Mouse (Mus musculus) liver, embryonic 13.5 days (tissue): Measurements from ENCODE around the gene Tnfsfm13. TPM values are rescaled to one million over a fixed set of nuclear protein-coding genes. Genes with fewer than 3 reads are reported as not detected.

ENCODE experiments used
- ATAC-seq: fragments of 200-750 bp; cut with Nextera tagmentation; 2 replicates; pipeline ENCODE4 v1.8.0; 2017; ENCODE audit warnings: low read depth, mild to moderate bottlenecking, moderate number of reproducible peaks, moderate library complexity
- DNase-seq: peaks from one replicate; pipeline ENCODE4 v3.0.0; 2022
- H3K27ac ChIP-seq: fragments of 300-500 bp; sonication (generic); 2 replicates; pipeline ENCODE4 v1.5.1; 2015; ENCODE audit warnings: moderate library complexity, mild to moderate bottlenecking, inconsistent platforms
- H3K27me3 ChIP-seq: fragments of 300-500 bp; sonication (generic); 2 replicates; pipeline ENCODE4 v1.6.1; 2015; ENCODE audit warnings: mild to moderate bottlenecking, inconsistent platforms
- H3K36me3 ChIP-seq: fragments of 300-500 bp; sonication (generic); 2 replicates; pipeline ENCODE4 v1.6.1; 2015; ENCODE audit warnings: mild to moderate bottlenecking, inconsistent platforms
- H3K4me1 ChIP-seq: fragments of 300-500 bp; sonication (generic); replicated peaks from 2 replicates; pipeline ENCODE4 v1.6.1; 2015; ENCODE audit warnings: inconsistent platforms
- H3K4me2 ChIP-seq: fragments of 300-500 bp; sonication (generic); 2 replicates; pipeline ENCODE4 v1.6.1; 2015; ENCODE audit warnings: inconsistent platforms, mild to moderate bottlenecking, moderate library complexity
- H3K4me3 ChIP-seq: fragments of 300-500 bp; sonication (generic); replicated peaks from 2 replicates; pipeline ENCODE4 v1.5.1; 2015; ENCODE audit warnings: mild to moderate bottlenecking, inconsistent platforms
- H3K9ac ChIP-seq: fragments of 300-500 bp; sonication (generic); 2 replicates; pipeline ENCODE4 v1.6.1; 2015; ENCODE audit warnings: mild to moderate bottlenecking, inconsistent platforms
- H3K9me3 ChIP-seq: fragments of 300-500 bp; sonication (generic); replicated peaks from 2 replicates; pipeline ENCODE4 v1.6.1; 2016; ENCODE audit warnings: inconsistent platforms
- WGBS: fragments of 180-500 bp; shearing (Covaris S2); methylation state at CpG from one replicate; pipeline ENCODE4 v1.1.7; 2015; ENCODE audit not compliant: insufficient replicate concordance; 5-methylcytosine and 5-hydroxymethylcytosine counted together
- polyA plus RNA-seq: library from polyadenylated mRNA; unstranded; fragments of >200 nt; fragmentation: Nextera tagmentation; extraction: Ambion mirVana; gene quantifications from 2 replicates; pipeline ENCODE4 v1.2.1, GENCODE M21; 2015

The Tnfsfm13 gene
- polyA plus RNA-seq, 1 experiment from 2014 or later = 1.4 TPM

DNA sequence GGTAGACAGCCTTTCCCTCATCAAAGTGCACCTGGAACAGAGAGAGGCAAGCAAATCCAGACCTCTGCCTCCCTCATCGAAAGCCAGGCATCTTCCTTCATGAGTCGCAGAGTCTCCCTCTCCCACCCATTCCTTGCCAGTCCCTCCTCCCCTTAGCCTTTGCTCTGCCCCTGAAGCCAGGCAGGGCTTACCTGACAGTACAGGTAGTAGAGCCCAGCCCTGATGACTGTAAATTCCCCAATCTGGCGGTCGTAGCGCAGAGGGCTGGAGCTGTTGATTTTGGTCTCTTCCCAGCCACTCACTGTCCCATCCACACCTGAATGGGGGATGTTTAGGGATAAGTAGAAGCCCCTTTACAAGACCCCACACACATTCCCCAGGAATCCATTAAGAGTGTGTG lies 8.8 kb downstream of the Tnfsfm13 start:
- Histone ChIP-seq H3K27me3 (no peaks in the 10 kb centered on the region), H3K27ac (peak overlapping the region; percentile 21; the same call in 1 of the 2 replicates), H3K9ac (no peak overlapping the region), H3K4me2 (no peak overlapping the region), H3K36me3 (no peaks in the 10 kb centered on the region), H3K9me3 (no peaks in the 10 kb centered on the region), H3K4me3 (no peak overlapping the region), H3K4me1 (peaks cover 36% of the 10 kb centered on the region)
- ATAC-seq = no peak
- WGBS = 66% methylated on average over 5 of the region's 5 CpGs
- no peak for DNase-seq

DNA sequence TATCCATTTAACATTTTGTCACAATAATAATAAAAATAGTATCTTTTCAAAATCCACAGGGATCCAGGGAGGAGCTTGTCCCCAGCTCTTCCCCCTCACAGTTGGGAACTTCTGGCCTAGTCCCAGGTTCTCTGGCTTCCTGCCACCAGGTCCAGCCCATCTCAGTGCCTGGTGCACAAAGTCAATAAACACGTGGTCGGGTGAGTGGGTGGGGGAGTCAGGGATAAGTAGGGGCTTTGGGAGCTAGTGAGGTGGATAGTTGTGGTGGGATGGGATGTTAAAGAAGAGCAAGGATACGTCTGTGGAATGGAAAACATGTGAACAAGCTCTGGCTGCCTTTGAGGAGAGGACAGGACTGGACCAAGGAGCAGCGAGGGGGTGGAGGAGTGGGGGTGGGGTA lies 9.5 kb downstream of the Tnfsfm13 start:
- WGBS = 36% methylated on average over 4 of the region's 4 CpGs
- ATAC-seq (no peak), DNase-seq (no peak)
- Histone ChIP-seq H3K9ac (no peak overlapping the region), H3K4me2 (no peak overlapping the region), H3K27ac (peak overlapping the region; percentile 21; the same call in 1 of the 2 replicates), H3K27me3 (no peaks in the 10 kb centered on the region), H3K9me3 (no peaks in the 10 kb centered on the region), H3K4me1 (peaks cover 35% of the 10 kb centered on the region), H3K4me3 (no peak overlapping the region), H3K36me3 (no peaks in the 10 kb centered on the region)

DNA sequence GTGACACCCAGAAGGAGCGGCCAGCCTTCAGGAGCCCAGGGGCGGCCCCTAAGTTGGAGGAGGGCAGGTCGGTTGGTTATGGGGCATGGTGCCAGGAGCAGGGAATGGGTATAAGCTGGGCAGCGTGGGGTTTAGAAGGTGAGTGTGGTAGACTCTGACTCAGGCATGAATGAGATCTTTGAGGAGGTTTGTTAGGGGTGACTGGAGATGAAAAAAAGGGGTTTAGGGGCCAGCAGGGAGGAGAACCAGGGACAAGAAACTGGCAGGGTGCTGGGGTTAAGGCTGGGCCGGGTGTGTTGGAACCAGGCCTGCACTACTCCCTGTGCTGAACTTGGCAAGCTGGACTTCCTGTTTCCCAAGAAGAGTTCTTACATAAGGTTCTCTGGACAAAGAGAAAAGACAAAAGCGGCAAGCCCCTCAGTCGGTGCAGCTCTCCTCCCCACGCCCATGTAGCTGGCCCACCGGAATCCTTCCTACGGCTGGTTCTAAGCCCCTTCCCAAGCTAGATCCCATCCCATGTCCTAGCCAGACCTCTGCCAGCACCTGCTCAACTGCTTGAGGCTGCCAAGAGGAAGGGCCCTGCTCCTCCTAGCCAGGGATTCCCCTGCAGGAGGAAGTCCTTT lies 10.3 kb downstream of the Tnfsfm13 start, which contains the start of gene Tnfsf13:
Gene Tnfsf13, minus strand, starts transcription at position 259 of the 623 bp plus-strand sequence.
- no peaks in the 10 kb centered on the region for H3K27me3 ChIP-seq
- 0 out of 2 replicates have a peak within 1 kb of the TSS, but pooled peaks have one; percentile 8 for H3K9ac ChIP-seq
- DNase-seq = no peak
- peak within 1 kb of the TSS; percentile 21 for H3K27ac ChIP-seq
- H3K36me3 ChIP-seq = no peaks in the 10 kb centered on the region
- peaks cover 41% of the 10 kb centered on the region for H3K4me1 ChIP-seq
- WGBS = 64% methylated on average over 10 of the region's 10 CpGs
- no peak for ATAC-seq
- H3K9me3 ChIP-seq = no peaks in the 10 kb centered on the region
- H3K4me3 ChIP-seq = no peak within 1 kb of the TSS
- no peak within 1 kb of the TSS for H3K4me2 ChIP-seq

- ATAC-seq (no peak), DNase-seq (no peak)
- Histone ChIP-seq H3K4me3 (no peak overlapping the region), H3K27ac (no peak overlapping the region), H3K27me3 (no peaks in the 10 kb centered on the region), H3K9ac (no peak overlapping the region), H3K9me3 (no peaks in the 10 kb centered on the region), H3K4me2 (no peak overlapping the region), H3K4me1 (peaks cover 48% of the 10 kb centered on the region), H3K36me3 (peaks cover 6% of the 10 kb centered on the region)
- WGBS = 81% methylated on average over 6 of the region's 6 CpGs
These were observed 11.0 kb downstream of the Tnfsfm13 start for GRCm38 (mm10) chr11:69684936-69685335.

DNA sequence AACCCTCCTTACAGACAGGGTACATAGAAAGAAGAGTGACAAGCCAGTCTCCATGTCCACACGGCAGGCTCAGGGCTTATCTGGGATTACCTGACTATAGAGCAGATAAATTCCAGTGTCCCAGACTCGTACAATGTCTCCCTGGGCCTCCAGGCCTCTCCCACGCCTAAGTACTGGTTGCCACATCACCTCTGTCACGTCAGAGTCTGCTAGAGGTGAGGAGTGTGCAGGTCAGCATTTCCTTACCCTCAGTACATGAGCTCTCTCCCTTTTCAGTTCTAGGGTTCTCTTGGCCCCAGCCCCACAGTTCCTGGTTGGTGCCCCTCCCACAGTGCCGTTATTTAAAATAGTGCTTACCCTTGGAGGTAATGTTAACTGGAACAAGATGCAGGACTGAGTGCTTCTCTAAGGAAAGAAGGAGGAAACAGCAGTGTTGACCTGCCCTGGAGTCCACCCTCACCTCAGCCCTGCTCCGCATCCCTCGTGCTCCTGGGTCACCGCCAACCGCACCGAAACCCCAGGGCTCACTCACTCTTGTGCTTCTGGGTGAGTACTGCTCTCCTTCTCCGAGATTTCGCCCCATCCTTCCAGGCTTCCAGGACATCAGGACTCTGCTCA lies 11.7 kb downstream of the Tnfsfm13 start:
- no peak overlapping the region for H3K9ac ChIP-seq
- no peak for ATAC-seq
- no peak for DNase-seq
- peaks cover 12% of the 10 kb centered on the region for H3K36me3 ChIP-seq
- WGBS = 71% methylated on average over 12 of the region's 12 CpGs
- H3K27ac ChIP-seq = no peak overlapping the region
- no peaks in the 10 kb centered on the region for H3K27me3 ChIP-seq
- no peaks in the 10 kb centered on the region for H3K9me3 ChIP-seq
- no peak overlapping the region for H3K4me2 ChIP-seq
- H3K4me1 ChIP-seq = peaks cover 50% of the 10 kb centered on the region
- no peak overlapping the region for H3K4me3 ChIP-seq

GRCm38 (mm10) chr11:69683576-69683975 lies 12.3 kb downstream of the Tnfsfm13 start:
- Histone ChIP-seq H3K4me2 (no peak overlapping the region), H3K27ac (no peak overlapping the region), H3K9ac (no peak overlapping the region), H3K9me3 (no peaks in the 10 kb centered on the region), H3K4me3 (no peak overlapping the region), H3K27me3 (no peaks in the 10 kb centered on the region), H3K36me3 (peaks cover 16% of the 10 kb centered on the region), H3K4me1 (peaks cover 56% of the 10 kb centered on the region)
- 64% methylated on average over 7 of the region's 7 CpGs for WGBS
- DNase-seq (no peak), ATAC-seq (no peak)

- peak overlapping the region; percentile 39; the same call in 1 of the 2 replicates for H3K9ac ChIP-seq
These were observed 12.9 kb downstream of the Tnfsfm13 start for GRCm38 (mm10) chr11:69682840-69683533.

GRCm38 (mm10) chr11:69682209-69682839 lies 13.6 kb downstream of the Tnfsfm13 start:
- peaks cover 28% of the 10 kb centered on the region for H3K36me3 ChIP-seq
- ATAC-seq (peak; percentile 19; the same call in 1 of the 2 replicates), DNase-seq (no peak)
- peaks cover 57% of the 10 kb centered on the region for H3K4me1 ChIP-seq
- H3K27ac ChIP-seq = peak overlapping the region; percentile 92
- H3K27me3 ChIP-seq = no peaks in the 10 kb centered on the region
- H3K4me3 ChIP-seq = peak overlapping the region; percentile 90
- H3K9me3 ChIP-seq = no peaks in the 10 kb centered on the region
- WGBS = 24% methylated on average over 24 of the region's 24 CpGs
- H3K4me2 ChIP-seq = peak overlapping the region; percentile 81
- peak overlapping the region; percentile 89 for H3K9ac ChIP-seq

More at GRCm38 (mm10) chr11:69682840-69683533, 12.9 kb downstream of the Tnfsfm13 start:
- Histone ChIP-seq H3K9me3 (no peaks in the 10 kb centered on the region), H3K4me1 (peaks cover 57% of the 10 kb centered on the region), H3K27ac (peak overlapping the region; percentile 92), H3K36me3 (peaks cover 22% of the 10 kb centered on the region), H3K4me3 (peak overlapping the region; percentile 90; the same call in 1 of the 2 replicates), H3K4me2 (peak overlapping the region; percentile 81), H3K27me3 (no peaks in the 10 kb centered on the region)
- WGBS = 29% methylated on average over 12 of the region's 12 CpGs
- DNase-seq (peak; percentile 76), ATAC-seq (no peak)

DNA sequence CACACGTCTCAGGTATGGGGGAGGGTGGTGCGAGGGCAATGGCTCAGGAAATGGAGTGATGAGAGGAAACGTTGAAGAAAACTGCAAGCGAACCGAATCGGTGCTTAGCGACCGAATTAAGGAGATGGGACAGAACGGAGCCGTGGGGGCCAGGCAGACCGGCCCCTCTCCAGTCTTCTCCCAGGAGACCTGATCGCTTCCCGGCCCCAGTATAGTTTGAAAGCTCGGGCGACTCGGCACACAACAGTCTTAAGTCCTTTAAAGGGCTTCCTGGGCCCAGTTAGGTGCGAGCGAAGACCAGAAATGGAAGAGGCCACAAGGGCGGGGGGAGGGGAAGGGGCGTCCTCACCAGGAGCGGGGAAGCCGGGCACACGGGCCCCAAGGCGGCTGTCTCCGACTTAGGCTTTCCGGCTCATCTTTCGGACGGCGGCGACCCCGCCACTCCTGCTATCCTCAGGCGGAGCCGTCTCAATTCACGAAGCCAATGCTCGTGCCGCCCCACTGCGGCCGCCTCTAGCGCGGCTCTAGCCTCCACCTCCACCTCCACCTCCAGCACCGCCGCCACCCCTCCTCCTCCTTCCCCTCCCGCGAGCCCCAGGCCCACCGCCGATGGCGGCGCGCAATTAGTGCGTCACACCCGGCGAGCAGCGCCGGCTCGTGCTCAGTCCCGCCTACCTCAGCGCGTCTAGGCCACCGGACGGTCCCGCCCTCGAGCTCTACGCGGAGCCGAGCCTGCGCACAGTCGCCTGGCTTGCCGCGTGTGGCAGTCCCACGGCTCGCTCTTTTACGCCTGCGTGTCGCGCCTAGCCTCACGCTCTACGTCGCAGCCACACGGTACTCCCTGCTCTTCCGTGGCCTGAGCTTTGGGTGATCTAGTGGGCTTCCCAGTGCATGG lies 14.3 kb downstream of the Tnfsfm13 start, which contains the start of gene Senp3:
Gene Senp3, minus strand, starts transcription at position 771 of the 895 bp plus-strand sequence.
- DNase-seq (peak; percentile 94), ATAC-seq (peak; percentile 96)
- Histone ChIP-seq H3K9ac (peak within 1 kb of the TSS; percentile 89), H3K4me3 (peak within 1 kb of the TSS; percentile 90), H3K27me3 (no peaks in the 10 kb centered on the region), H3K9me3 (no peaks in the 10 kb centered on the region), H3K27ac (peak within 1 kb of the TSS; percentile 92), H3K36me3 (peaks cover 36% of the 10 kb centered on the region), H3K4me1 (peaks cover 51% of the 10 kb centered on the region), H3K4me2 (peak within 1 kb of the TSS; percentile 81)
- under 1% methylated on average over 77 of the region's 80 CpGs for WGBS

DNA sequence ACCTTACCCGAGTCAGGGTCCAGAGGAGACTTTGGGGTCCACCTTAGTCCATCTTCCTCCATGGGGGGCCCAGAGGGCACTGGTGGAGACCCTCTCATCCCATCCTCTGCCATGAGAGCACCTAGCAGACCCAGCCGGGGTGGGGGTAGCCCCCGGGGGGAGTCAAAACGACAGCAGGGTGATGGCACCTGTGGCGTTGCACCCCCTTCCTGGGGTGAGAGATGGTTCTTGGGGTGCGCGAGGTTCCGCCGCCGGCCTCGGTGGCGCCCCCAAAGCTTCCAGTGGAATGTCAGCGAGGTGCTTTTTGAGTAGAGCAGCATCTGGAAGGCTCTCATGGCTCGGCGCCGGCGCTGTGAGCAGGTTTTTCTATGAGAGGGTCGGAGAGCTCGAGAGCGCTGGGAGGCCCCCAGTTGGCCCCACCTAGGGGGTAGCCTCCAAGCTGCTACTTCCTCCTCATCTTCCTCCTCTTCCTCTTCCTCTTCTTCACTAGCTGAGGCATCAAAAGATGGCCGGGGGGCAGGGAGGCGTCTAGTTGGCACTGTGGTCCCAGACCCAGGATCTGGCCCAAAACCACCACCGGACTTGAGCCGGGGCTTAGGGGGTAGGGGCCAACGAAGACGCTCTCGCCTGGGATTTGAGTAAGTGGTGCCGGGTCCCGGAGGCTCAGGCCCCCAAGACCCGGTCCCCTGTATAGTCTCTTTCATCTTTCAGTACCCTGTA lies 15.6 kb downstream of the Tnfsfm13 start:
- peak overlapping the region; percentile 92; the same call in 1 of the 2 replicates for H3K27ac ChIP-seq
- H3K4me2 ChIP-seq = peak overlapping the region; percentile 81
- H3K9ac ChIP-seq = peak overlapping the region; percentile 89
- H3K9me3 ChIP-seq = no peaks in the 10 kb centered on the region
- H3K36me3 ChIP-seq = peaks cover 49% of the 10 kb centered on the region
- H3K4me1 ChIP-seq = peaks cover 49% of the 10 kb centered on the region
- peak overlapping the region; percentile 90 for H3K4me3 ChIP-seq
- no peaks in the 10 kb centered on the region for H3K27me3 ChIP-seq
- 84% methylated on average over 30 of the region's 30 CpGs for WGBS
- ATAC-seq = no peak
- no peak for DNase-seq
